Mouse (Mus musculus): ENCODE data around the gene Slc13a3. TPM values are rescaled to one million over a fixed set of nuclear protein-coding genes. Genes with fewer than 3 reads are reported as not detected.
A peak's percentile ranks its signal among the peaks of the same experiment; 100 is the strongest.

The Slc13a3 gene
- polyA plus RNA-seq, 1 experiment from 2014 or later, result 1.9 TPM

- Histone ChIP-seq H3K4me3 (ENCODE audit: low read depth, low read length) (no peak overlapping the region), H3K9me3 (ENCODE audit: control insufficient read depth, low read length) (no peaks in the 10 kb centered on the region), H3K27me3 (replicated peaks; ENCODE audit: control insufficient read depth, insufficient read depth, low read length) (no peaks in the 10 kb centered on the region), H3K4me1 (ENCODE audit: control insufficient read depth, insufficient read depth, low read length) (peaks cover 20% of the 10 kb centered on the region), H3K36me3 (ENCODE audit: control insufficient read depth, insufficient read depth, low read length) (no peaks in the 10 kb centered on the region), H3K27ac (replicated peaks; ENCODE audit: low read depth, low read length) (peak overlapping the region; percentile 61), H3K4me2 (ENCODE audit: low read depth, low read length) (peak overlapping the region; percentile 37), H3K9ac (ENCODE audit: low read depth, low read length) (peak overlapping the region; percentile 34; the same call in 1 of the 2 replicates)
- WGBS, result 24% methylated on average over 20 of the region's 20 CpGs
- DNase-seq (ENCODE audit: low spot score) (peak; percentile 73), ATAC-seq (ENCODE audit: low read depth) (peak; percentile 68)
These were observed 76.1 kb downstream of the Slc13a3 start for GRCm38 (mm10) chr2:165396831-165397501.

GRCm38 (mm10) chr2:165392156-165392555, 80.9 kb downstream of the Slc13a3 start:
- no peak overlapping the region; the same call in 1 of the 2 replicates for H3K27ac ChIP-seq (replicated peaks; ENCODE audit: low read depth, low read length)
- 83% methylated on average over 4 of the region's 4 CpGs for WGBS

GRCm38 (mm10) chr2:165391561-165391960, 81.5 kb downstream of the Slc13a3 start:
- no peaks in the 10 kb centered on the region for H3K27me3 ChIP-seq (replicated peaks; ENCODE audit: control insufficient read depth, insufficient read depth, low read length)
- H3K27ac ChIP-seq (replicated peaks; ENCODE audit: low read depth, low read length), result no peak overlapping the region
- WGBS, result 8% methylated on average over 8 of the region's 8 CpGs
- DNase-seq (ENCODE audit: low spot score) (peak; percentile 85), ATAC-seq (ENCODE audit: low read depth) (peak; percentile 48; the same call in 1 of the 2 replicates)
- peaks cover 3% of the 10 kb centered on the region; the same call in 1 of the 2 replicates for H3K36me3 ChIP-seq (ENCODE audit: control insufficient read depth, insufficient read depth, low read length)
- H3K4me2 ChIP-seq (ENCODE audit: low read depth, low read length), result no peak overlapping the region
- H3K4me3 ChIP-seq (ENCODE audit: low read depth, low read length), result no peak overlapping the region
- H3K9ac ChIP-seq (ENCODE audit: low read depth, low read length), result no peak overlapping the region
- H3K9me3 ChIP-seq (ENCODE audit: control insufficient read depth, low read length), result no peaks in the 10 kb centered on the region
- H3K4me1 ChIP-seq (ENCODE audit: control insufficient read depth, insufficient read depth, low read length), result peaks cover 13% of the 10 kb centered on the region

More at GRCm38 (mm10) chr2:165392156-165392555, 80.9 kb downstream of the Slc13a3 start:
- no peak overlapping the region for H3K4me2 ChIP-seq (ENCODE audit: low read depth, low read length)
- no peak for DNase-seq (ENCODE audit: low spot score)
- H3K9me3 ChIP-seq (ENCODE audit: control insufficient read depth, low read length), result no peaks in the 10 kb centered on the region
- no peak overlapping the region for H3K4me3 ChIP-seq (ENCODE audit: low read depth, low read length)
- H3K36me3 ChIP-seq (ENCODE audit: control insufficient read depth, insufficient read depth, low read length), result no peaks in the 10 kb centered on the region
- no peak overlapping the region for H3K9ac ChIP-seq (ENCODE audit: low read depth, low read length)
- H3K4me1 ChIP-seq (ENCODE audit: control insufficient read depth, insufficient read depth, low read length), result peaks cover 13% of the 10 kb centered on the region
- H3K27me3 ChIP-seq (replicated peaks; ENCODE audit: control insufficient read depth, insufficient read depth, low read length), result no peaks in the 10 kb centered on the region
- no peak for ATAC-seq (ENCODE audit: low read depth)

- no peak overlapping the region for H3K4me2 ChIP-seq (ENCODE audit: low read depth, low read length)
- DNase-seq (ENCODE audit: low spot score), result no peak
- 78% methylated on average over 6 of the region's 6 CpGs for WGBS
- no peak overlapping the region for H3K27ac ChIP-seq (replicated peaks; ENCODE audit: low read depth, low read length)
- no peaks in the 10 kb centered on the region for H3K9me3 ChIP-seq (ENCODE audit: control insufficient read depth, low read length)
- peaks cover 7% of the 10 kb centered on the region for H3K4me1 ChIP-seq (ENCODE audit: control insufficient read depth, insufficient read depth, low read length)
- H3K4me3 ChIP-seq (ENCODE audit: low read depth, low read length), result no peak overlapping the region
- no peak overlapping the region for H3K9ac ChIP-seq (ENCODE audit: low read depth, low read length)
- ATAC-seq (ENCODE audit: low read depth), result no peak
- H3K27me3 ChIP-seq (replicated peaks; ENCODE audit: control insufficient read depth, insufficient read depth, low read length), result no peaks in the 10 kb centered on the region
- peaks cover 24% of the 10 kb centered on the region for H3K36me3 ChIP-seq (ENCODE audit: control insufficient read depth, insufficient read depth, low read length)
These were observed 83.6 kb downstream of the Slc13a3 start for GRCm38 (mm10) chr2:165389299-165389952.

- Histone ChIP-seq H3K27ac (replicated peaks; ENCODE audit: low read depth, low read length) (peak within 1 kb of the TSS; percentile 79), H3K4me3 (ENCODE audit: low read depth, low read length) (peak within 1 kb of the TSS; percentile 83), H3K9ac (ENCODE audit: low read depth, low read length) (peak within 1 kb of the TSS; percentile 95), H3K27me3 (replicated peaks; ENCODE audit: control insufficient read depth, insufficient read depth, low read length) (no peaks in the 10 kb centered on the region), H3K9me3 (ENCODE audit: control insufficient read depth, low read length) (no peaks in the 10 kb centered on the region), H3K4me1 (ENCODE audit: control insufficient read depth, insufficient read depth, low read length) (peaks cover 7% of the 10 kb centered on the region), H3K4me2 (ENCODE audit: low read depth, low read length) (peak within 1 kb of the TSS; percentile 66), H3K36me3 (ENCODE audit: control insufficient read depth, insufficient read depth, low read length) (peaks cover 39% of the 10 kb centered on the region)
- WGBS, result under 1% methylated on average over 39 of the region's 40 CpGs
- DNase-seq (ENCODE audit: low spot score) (peak; percentile 98), ATAC-seq (ENCODE audit: low read depth) (peak; percentile 94)
These were observed 85.1 kb downstream of the Slc13a3 start, which contains the start of gene Zfp334 for GRCm38 (mm10) chr2:165387844-165388495. TSS of gene Zfp334 (minus strand) at chr2:165388259.

- H3K27me3 ChIP-seq (replicated peaks; ENCODE audit: control insufficient read depth, insufficient read depth, low read length), result no peaks in the 10 kb centered on the region
- peak overlapping the region; percentile 95 for H3K9ac ChIP-seq (ENCODE audit: low read depth, low read length)
- peaks cover 7% of the 10 kb centered on the region for H3K4me1 ChIP-seq (ENCODE audit: control insufficient read depth, insufficient read depth, low read length)
- 10% methylated on average over 4 of the region's 4 CpGs for WGBS
- H3K4me2 ChIP-seq (ENCODE audit: low read depth, low read length), result peak overlapping the region; percentile 66
- H3K4me3 ChIP-seq (ENCODE audit: low read depth, low read length), result peak overlapping the region; percentile 83
- no peaks in the 10 kb centered on the region for H3K9me3 ChIP-seq (ENCODE audit: control insufficient read depth, low read length)
- peaks cover 45% of the 10 kb centered on the region for H3K36me3 ChIP-seq (ENCODE audit: control insufficient read depth, insufficient read depth, low read length)
- no peak for DNase-seq (ENCODE audit: low spot score)
- peak overlapping the region; percentile 79 for H3K27ac ChIP-seq (replicated peaks; ENCODE audit: low read depth, low read length)
- no peak for ATAC-seq (ENCODE audit: low read depth)
These were observed 85.7 kb downstream of the Slc13a3 start for GRCm38 (mm10) chr2:165387370-165387769.

- no peak overlapping the region for H3K4me3 ChIP-seq (ENCODE audit: low read depth, low read length)
- H3K9ac ChIP-seq (ENCODE audit: low read depth, low read length), result no peak overlapping the region
- H3K4me1 ChIP-seq (ENCODE audit: control insufficient read depth, insufficient read depth, low read length), result no peaks in the 10 kb centered on the region
- H3K27ac ChIP-seq (replicated peaks; ENCODE audit: low read depth, low read length), result no peak overlapping the region
- no peak overlapping the region for H3K4me2 ChIP-seq (ENCODE audit: low read depth, low read length)
- ATAC-seq (ENCODE audit: low read depth) (no peak), DNase-seq (ENCODE audit: low spot score) (no peak)
- 97% methylated on average over 25 of the region's 25 CpGs for WGBS
- H3K27me3 ChIP-seq (replicated peaks; ENCODE audit: control insufficient read depth, insufficient read depth, low read length), result no peaks in the 10 kb centered on the region
- peaks cover 24% of the 10 kb centered on the region for H3K9me3 ChIP-seq (ENCODE audit: control insufficient read depth, low read length)
- H3K36me3 ChIP-seq (ENCODE audit: control insufficient read depth, insufficient read depth, low read length), result peaks cover 95% of the 10 kb centered on the region
These were observed 93.0 kb downstream of the Slc13a3 start for GRCm38 (mm10) chr2:165380050-165380449.

GRCm38 (mm10) chr2:165376001-165376400, 97.0 kb downstream of the Slc13a3 start:
- no peak for DNase-seq (ENCODE audit: low spot score)
- 88% methylated on average over 4 of the region's 4 CpGs for WGBS
- H3K27ac ChIP-seq (replicated peaks; ENCODE audit: low read depth, low read length), result no peak overlapping the region
- H3K36me3 ChIP-seq (ENCODE audit: control insufficient read depth, insufficient read depth, low read length), result peaks cover 63% of the 10 kb centered on the region
- peaks cover 12% of the 10 kb centered on the region for H3K9me3 ChIP-seq (ENCODE audit: control insufficient read depth, low read length)
- no peak overlapping the region for H3K4me3 ChIP-seq (ENCODE audit: low read depth, low read length)
- H3K9ac ChIP-seq (ENCODE audit: low read depth, low read length), result no peak overlapping the region
- H3K4me1 ChIP-seq (ENCODE audit: control insufficient read depth, insufficient read depth, low read length), result no peaks in the 10 kb centered on the region
- H3K27me3 ChIP-seq (replicated peaks; ENCODE audit: control insufficient read depth, insufficient read depth, low read length), result no peaks in the 10 kb centered on the region
- H3K4me2 ChIP-seq (ENCODE audit: low read depth, low read length), result no peak overlapping the region
- ATAC-seq (ENCODE audit: low read depth), result no peak
